Mouse (Mus musculus) liver, embryonic 14.5 days (tissue): Measurements from ENCODE around the gene Mylk. TPM values are rescaled to one million over a fixed set of nuclear protein-coding genes. Genes with fewer than 3 reads are reported as not detected.
A peak's percentile ranks its signal among the peaks of the same experiment; 100 is the strongest.

Source experiments
- ATAC-seq: fragments of 200-750 bp; cut with Nextera tagmentation; 2 replicates; pipeline ENCODE4 v1.8.0; 2017; ENCODE audit warnings: moderate number of reproducible peaks, mild to moderate bottlenecking, moderate library complexity; ENCODE audit not compliant: insufficient read depth
- DNase-seq, 3 experiments: peaks; one replicate each; pipeline ENCODE4 v3.0.0-alpha.2; 2012 to 2013; ENCODE audit warnings: low read depth in 3 of 3, low spot score in 3 of 3
- H3K27ac ChIP-seq: fragments of 300-500 bp; sonication (generic); 2 replicates; pipeline ENCODE4 v1.5.1; 2014; ENCODE audit warnings: moderate library complexity, mild to moderate bottlenecking, control low read depth, inconsistent platforms
- H3K27me3 ChIP-seq: fragments of 300-500 bp; sonication (generic); 2 replicates; pipeline ENCODE4 v1.6.1; 2014; ENCODE audit warnings: mild to moderate bottlenecking, low read length, moderate library complexity; ENCODE audit not compliant: control insufficient read depth, insufficient read depth
- H3K36me3 ChIP-seq: fragments of 300-500 bp; sonication (generic); replicated peaks from 2 replicates; pipeline ENCODE4 v1.6.1; 2014; ENCODE audit warnings: low read depth; ENCODE audit not compliant: control insufficient read depth, insufficient read depth
- H3K4me1 ChIP-seq, 2 experiments: fragments of 200-500 bp in 1 of 2; fragments of 300-500 bp in 1 of 2; sonication (generic) in 1 of 2; replicated peaks; 2 replicates each; pipeline ENCODE4 v1.6.1; 2012 to 2014; ENCODE audit warnings: antibody characterized with exemption in 1 of 2, inconsistent platforms in 1 of 2, low read length in 1 of 2; ENCODE audit not compliant: control insufficient read depth in 2 of 2, insufficient read depth in 2 of 2
- H3K4me2 ChIP-seq: fragments of 300-500 bp; sonication (generic); 2 replicates; pipeline ENCODE4 v1.6.1; 2014; ENCODE audit warnings: low read depth, mild to moderate bottlenecking, control low read depth, moderate library complexity
- H3K4me3 ChIP-seq, 2 experiments: fragments of 200-500 bp in 1 of 2; fragments of 300-500 bp in 1 of 2; sonication (generic) in 1 of 2; 2 replicates each; pipeline ENCODE4 v1.5.1; 2012 to 2014; ENCODE audit warnings: low read depth in 2 of 2, low read length in 2 of 2, mild to moderate bottlenecking in 2 of 2, control low read depth in 1 of 2, inconsistent platforms in 1 of 2, moderate library complexity in 1 of 2; ENCODE audit not compliant: insufficient read depth in 1 of 2
- H3K9ac ChIP-seq: fragments of 300-500 bp; sonication (generic); replicated peaks from 2 replicates; pipeline ENCODE4 v1.6.1; 2014; ENCODE audit warnings: mild to moderate bottlenecking, control low read depth, moderate library complexity
- H3K9me3 ChIP-seq: fragments of 300-500 bp; sonication (generic); 2 replicates; pipeline ENCODE4 v1.6.1; 2016; ENCODE audit warnings: low read length, mixed read lengths; ENCODE audit not compliant: control insufficient read depth
- CTCF ChIP-seq: IDR thresholded peaks from 2 replicates; pipeline ENCODE4 v1.5.1; 2016; ENCODE audit warnings: antibody characterized with exemption, low read depth, control low read depth
- EP300 ChIP-seq: IDR thresholded peaks from 2 replicates; pipeline ENCODE4 v1.6.1; 2016; ENCODE audit warnings: antibody characterized with exemption, low read depth
- WGBS: fragments of 180-500 bp; shearing (Covaris S2); extraction: QIAGEN DNeasy Blood & Tissue Kit; methylation state at CpG from one replicate; pipeline ENCODE4 v1.1.7; 2014; ENCODE audit not compliant: insufficient replicate concordance; 5-methylcytosine and 5-hydroxymethylcytosine counted together
- polyA plus RNA-seq, 2 experiments: library from polyadenylated mRNA; depleted of rRNA in 1 of 2; stranded (reverse) in 1 of 2; unstranded in 1 of 2; fragments of >200 nt; fragmentation: Nextera tagmentation in 1 of 2; extraction: Ambion mirVana in 1 of 2; gene quantifications; 2 replicates each; pipeline versions ENCODE4 v1.2.1 to v1.2.3; 2012 to 2014

Gene Mylk
- polyA plus RNA-seq, 2 experiments = 4.4 to 5.4 TPM

DNA sequence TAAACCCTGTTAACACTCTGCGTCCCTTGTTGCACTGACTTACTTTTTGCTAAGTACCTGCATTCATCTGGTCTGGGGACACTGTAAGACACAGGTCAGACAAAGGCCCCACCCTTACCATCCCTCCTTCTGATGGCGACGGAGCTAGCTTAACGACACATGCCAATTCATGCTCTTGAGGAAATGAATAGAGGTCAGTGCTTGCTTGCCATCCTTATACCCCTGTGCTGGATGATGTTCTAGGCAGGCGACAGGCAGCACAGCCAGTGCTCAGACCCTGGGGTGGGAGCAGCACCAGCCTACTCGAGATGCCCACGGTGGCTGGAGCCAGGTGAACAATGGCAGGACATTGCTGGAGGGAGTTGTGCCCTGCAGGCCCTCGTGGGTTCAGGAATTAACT, 157.8 kb downstream of the Mylk start:
- WGBS = 58% methylated on average over 8 of the region's 8 CpGs
- no peak for TF ChIP-seq CTCF
- TF ChIP-seq EP300 = no peak
- Histone ChIP-seq H3K4me3 (no peak overlapping the region), H3K9ac (no peak overlapping the region), H3K27ac (no peak overlapping the region), H3K27me3 (no peaks in the 10 kb centered on the region), H3K36me3 (no peaks in the 10 kb centered on the region), H3K4me2 (no peak overlapping the region), H3K4me1 (no peaks in the 10 kb centered on the region), H3K9me3 (no peaks in the 10 kb centered on the region)
- DNase-seq (no peak), ATAC-seq (no peak)

DNA sequence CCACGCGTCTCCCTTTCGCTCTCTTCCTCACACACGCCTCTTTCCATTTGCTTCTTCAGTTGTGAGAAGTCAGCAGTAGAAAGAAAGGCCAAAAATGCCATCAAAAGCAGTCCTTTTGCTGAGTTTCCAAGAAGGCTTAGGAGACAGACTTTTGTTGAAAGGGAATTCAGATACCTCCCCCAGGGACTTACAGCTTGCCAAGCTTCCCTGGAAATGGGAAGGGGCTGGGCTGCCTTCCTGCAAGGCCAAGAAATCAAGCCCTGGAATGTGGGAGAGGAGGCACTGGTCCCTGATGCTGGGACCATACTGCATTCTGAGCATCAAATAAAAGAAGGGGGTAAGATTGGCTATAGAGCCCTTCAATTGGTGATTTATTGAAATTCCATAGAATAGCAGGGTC, 159.9 kb downstream of the Mylk start:
- ATAC-seq = no peak

DNA sequence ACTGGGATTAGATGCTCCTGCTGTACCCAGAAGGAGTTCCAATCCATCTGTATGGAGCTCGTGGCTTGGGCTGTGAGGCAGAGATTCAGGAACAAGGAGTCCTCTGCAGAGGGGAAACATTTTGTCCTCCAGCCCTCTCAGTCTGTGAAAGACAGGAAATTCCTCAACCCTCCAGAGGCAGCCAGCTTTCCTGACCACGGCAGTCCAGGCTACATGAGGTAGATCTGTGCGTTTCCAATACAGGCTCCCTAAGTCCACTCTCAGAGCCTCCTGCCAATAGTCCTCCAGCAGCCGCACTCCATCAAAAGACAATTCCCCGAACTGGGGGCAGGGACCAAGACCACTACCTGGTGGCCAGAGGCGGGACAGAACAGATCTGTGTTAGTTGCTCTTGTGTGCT, 164.4 kb downstream of the Mylk start:
- H3K4me3 ChIP-seq = no peak overlapping the region
- H3K27me3 ChIP-seq = no peaks in the 10 kb centered on the region
- TF ChIP-seq EP300 (no peak), CTCF (no peak)
- 32% methylated on average over 6 of the region's 6 CpGs for WGBS
- H3K4me2 ChIP-seq = no peak overlapping the region
- no peaks in the 10 kb centered on the region for H3K4me1 ChIP-seq
- no peaks in the 10 kb centered on the region for H3K9me3 ChIP-seq
- no peak overlapping the region for H3K27ac ChIP-seq
- ATAC-seq (no peak), DNase-seq (no peak)
- H3K36me3 ChIP-seq = no peaks in the 10 kb centered on the region
- no peak overlapping the region for H3K9ac ChIP-seq

More for the DNA sequence above, 159.9 kb downstream of the Mylk start:
- 75% methylated on average over 4 of the region's 4 CpGs for WGBS
- DNase-seq = no peak
- H3K4me1 ChIP-seq = no peaks in the 10 kb centered on the region
- no peak overlapping the region for H3K4me2 ChIP-seq
- no peak for TF ChIP-seq EP300
- TF ChIP-seq CTCF = no peak
- H3K9ac ChIP-seq = no peak overlapping the region
- H3K4me3 ChIP-seq = no peak overlapping the region
- no peaks in the 10 kb centered on the region for H3K27me3 ChIP-seq
- H3K27ac ChIP-seq = no peak overlapping the region
- H3K9me3 ChIP-seq = no peaks in the 10 kb centered on the region
- no peaks in the 10 kb centered on the region for H3K36me3 ChIP-seq

DNA sequence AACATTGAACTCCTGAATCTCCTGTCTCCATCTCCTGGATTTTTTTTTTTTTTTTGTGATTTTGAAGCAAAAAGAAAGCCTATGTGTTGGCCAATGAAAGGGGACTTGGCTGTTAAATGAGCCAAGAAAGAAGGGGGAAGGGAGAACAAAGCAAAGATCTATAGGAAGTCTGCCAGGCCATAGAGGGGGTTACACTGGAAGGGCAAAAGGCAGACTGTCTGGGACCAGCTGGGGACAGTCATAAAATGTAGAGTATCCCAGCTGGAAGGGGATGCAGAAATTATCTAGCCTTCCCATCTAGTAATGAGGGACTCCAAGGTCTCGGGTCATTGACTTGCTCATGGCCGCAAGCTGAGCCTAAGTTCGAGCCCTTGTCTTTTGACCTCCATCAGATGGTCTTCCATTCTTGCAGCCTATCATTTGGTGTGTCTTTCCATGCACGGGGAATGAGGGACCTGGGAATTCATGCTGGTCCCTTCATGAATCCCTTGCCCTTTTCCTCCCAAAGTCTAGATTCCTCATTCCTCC, 172.4 kb downstream of the Mylk start:
- H3K4me1 ChIP-seq = peaks cover 0 to 2% of the 10 kb centered on the region in 2 experiments; a peak in 1 of 4 replicates
- TF ChIP-seq EP300 = no peak
- no peak for TF ChIP-seq CTCF
- 67% methylated on average over 4 of the region's 4 CpGs for WGBS
- ATAC-seq (no peak), DNase-seq (no peak)
- H3K4me3 ChIP-seq = no peak overlapping the region
- H3K9me3 ChIP-seq = no peaks in the 10 kb centered on the region
- H3K36me3 ChIP-seq = no peaks in the 10 kb centered on the region
- H3K9ac ChIP-seq = no peak overlapping the region
- no peak overlapping the region for H3K27ac ChIP-seq
- H3K4me2 ChIP-seq = no peak overlapping the region
- no peaks in the 10 kb centered on the region for H3K27me3 ChIP-seq

DNA sequence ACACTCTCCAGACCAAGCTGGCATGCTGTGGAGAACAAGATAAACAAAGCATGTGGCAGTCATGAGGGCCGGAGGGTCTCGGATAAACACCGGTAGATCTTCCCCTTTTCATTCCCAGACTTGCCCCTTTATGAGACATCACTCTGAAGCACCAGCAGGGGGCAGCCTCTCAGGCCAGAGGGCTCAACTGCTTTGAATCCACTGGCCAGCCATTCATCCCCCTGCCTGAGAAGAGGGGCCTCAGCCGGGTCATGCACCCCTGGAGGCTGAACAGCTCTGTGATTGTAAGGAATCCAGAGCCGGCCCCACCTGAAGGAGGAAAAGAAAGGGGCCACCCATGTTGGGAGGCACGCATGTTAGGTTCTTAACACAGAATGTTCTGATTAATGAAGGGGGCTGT, 175.2 kb downstream of the Mylk start:
- Histone ChIP-seq H3K4me1 (peaks cover 0 to 6% of the 10 kb centered on the region in 2 experiments; a peak in 2 of 4 replicates), H3K4me3 (no peak overlapping the region), H3K36me3 (no peaks in the 10 kb centered on the region), H3K4me2 (no peak overlapping the region), H3K27me3 (no peaks in the 10 kb centered on the region), H3K27ac (no peak overlapping the region), H3K9me3 (no peaks in the 10 kb centered on the region), H3K9ac (no peak overlapping the region)
- 24% methylated on average over 6 of the region's 6 CpGs for WGBS
- ATAC-seq (no peak), DNase-seq (no peak)
- TF ChIP-seq EP300 (no peak), CTCF (peak; percentile 78)
